Comparison of ENCODE assay signal across 25 mouse cellular contexts in genomic region chr9:122296169-122296568, GRCm38 (mm10).
"Had no signal": no experiment of that assay in that cellular context is flagged by ENCODE, and none has a peak within 500 bp of the region (broad histone marks: within the 10 kb centered on the region; RNA-seq: fewer than 3 reads in every experiment).

No protein-coding gene starts in this region.

- H3K9ac ChIP-seq: heart, embryonic 13.5 days; heart, embryonic 15.5 days; hindbrain, embryonic 13.5 days; hindbrain, embryonic 15.5 days; intestine, embryonic 15.5 days; limb, embryonic 13.5 days; limb, embryonic 15.5 days; liver, embryonic 13.5 days had no signal

- H3K27ac ChIP-seq: heart, adult 2 months; heart, embryonic 13.5 days; heart, embryonic 15.5 days; hindbrain, embryonic 13.5 days; hindbrain, embryonic 15.5 days; hindbrain, postnatal 0 days; intestine, embryonic 15.5 days; layer of hippocampus, adult 2 months; limb, embryonic 13.5 days; limb, embryonic 15.5 days; liver, embryonic 13.5 days had no signal

- H3K36me3 ChIP-seq: heart, embryonic 13.5 days; heart, embryonic 15.5 days; hindbrain, embryonic 13.5 days; hindbrain, embryonic 15.5 days; intestine, embryonic 15.5 days; limb, embryonic 13.5 days; limb, embryonic 15.5 days; liver, embryonic 13.5 days had no signal

- H3K9me3 ChIP-seq: heart, embryonic 13.5 days; heart, embryonic 15.5 days; hindbrain, embryonic 13.5 days; hindbrain, embryonic 15.5 days; intestine, embryonic 15.5 days; limb, embryonic 13.5 days; limb, embryonic 15.5 days; liver, embryonic 13.5 days had no signal

- H3K27me3 ChIP-seq: heart, embryonic 13.5 days; heart, embryonic 15.5 days; hindbrain, embryonic 13.5 days; hindbrain, embryonic 15.5 days; intestine, embryonic 15.5 days; limb, embryonic 13.5 days; limb, embryonic 15.5 days had no signal

- ATAC-seq: hindbrain, postnatal 0 days; inflammation-experienced regulatory T-cells, adult 6 months; intestine, embryonic 15.5 days; intestine, postnatal 0 days had no signal

- H3K4me3 ChIP-seq: heart, adult 2 months; heart, embryonic 13.5 days; heart, embryonic 15.5 days; hindbrain, embryonic 13.5 days; hindbrain, embryonic 15.5 days; intestine, embryonic 15.5 days; layer of hippocampus, adult 2 months; limb, embryonic 13.5 days; limb, embryonic 15.5 days; liver, embryonic 13.5 days had no signal

- DNase-seq: gastrocnemius, postnatal 14 days; gastrocnemius, postnatal 36 days; heart, adult 2 months; heart, postnatal 14 days; heart, postnatal 36 days; kidney, adult 18-20 months; kidney, adult 8-10 months; kidney, postnatal 10 days; kidney, postnatal 25 days; kidney, postnatal 4 days; left cerebral cortex, postnatal 4 days; liver, embryonic 13.5 days had no signal

- H3K4me2 ChIP-seq: heart, embryonic 11.5 days; heart, embryonic 13.5 days; heart, embryonic 15.5 days; hindbrain, embryonic 13.5 days; hindbrain, embryonic 15.5 days; intestine, embryonic 15.5 days; limb, embryonic 13.5 days; limb, embryonic 15.5 days; liver, embryonic 11.5 days; liver, embryonic 13.5 days had no signal
